Mouse (Mus musculus): Measurements from ENCODE around the gene Plxnb1.

DNA sequence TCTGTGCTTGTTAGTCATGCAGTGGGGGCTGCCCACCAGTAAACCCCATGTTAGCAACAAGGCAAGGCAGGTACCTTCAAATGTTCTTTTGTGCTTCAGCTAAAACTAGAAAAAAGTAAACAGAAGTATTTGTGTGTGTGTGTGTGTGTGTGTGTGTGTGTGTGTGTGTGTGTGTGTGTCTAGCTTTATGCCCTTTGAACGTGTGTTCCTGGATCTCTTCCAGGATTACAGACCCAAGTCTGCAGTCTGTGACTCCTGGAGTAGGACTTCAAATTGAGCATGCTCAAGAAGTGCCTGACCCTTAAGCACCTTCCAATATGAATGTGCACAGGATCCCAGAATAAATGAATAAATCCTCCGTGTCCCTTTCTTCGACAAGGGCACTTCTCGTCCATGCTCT, 31.9 kb downstream of the Plxnb1 start:
- TF ChIP-seq POLR2A (IDR thresholded peaks at IDR 0.05; ENCODE audit: low read depth, low read length): no peak
- TF ChIP-seq CTCF (conservative IDR thresholded peaks at IDR 0.05 in 1 of 2, IDR thresholded peaks at IDR 0.05 in 1 of 2; ENCODE audit: low read depth in 2 of 2, low read length in 2 of 2): no peak
- TF ChIP-seq TCF12 (IDR thresholded peaks at IDR 0.05; ENCODE audit: low read depth, low read length): no peak
- no peak for TF ChIP-seq EP300 (IDR thresholded peaks at IDR 0.05; ENCODE audit: low read length)
- TF ChIP-seq UBTF (IDR thresholded peaks at IDR 0.05; ENCODE audit: low read depth, low read length): no peak
- no peak for TF ChIP-seq MXI1 (IDR thresholded peaks at IDR 0.05; ENCODE audit: low read depth, low read length)
- no peak for TF ChIP-seq E2F4 (IDR thresholded peaks at IDR 0.05; ENCODE audit: insufficient replicate concordance, low read depth, low read length)
- TF ChIP-seq HCFC1 (IDR thresholded peaks at IDR 0.05; ENCODE audit: low read depth, low read length): no peak
- no peak for TF ChIP-seq GABPA (IDR thresholded peaks at IDR 0.05; ENCODE audit: insufficient replicate concordance, low read depth, low read length)
- no peak for TF ChIP-seq RCOR1 (conservative IDR thresholded peaks at IDR 0.05; ENCODE audit: low read depth, low read length)
- no peak for TF ChIP-seq NRF1 (IDR thresholded peaks at IDR 0.05; ENCODE audit: low read depth, low read length)
- no peak for TF ChIP-seq ZNF384 (IDR thresholded peaks at IDR 0.05; ENCODE audit: low read depth, low read length)

All from CH12.LX (cell line).